Mouse (Mus musculus): ENCODE results near the gene Ap2a1. TPM values are rescaled to one million over a fixed set of nuclear protein-coding genes. Genes with fewer than 3 reads are reported as not detected.

The Ap2a1 gene
- polyA plus RNA-seq, 1 experiment, result 216 TPM

DNA sequence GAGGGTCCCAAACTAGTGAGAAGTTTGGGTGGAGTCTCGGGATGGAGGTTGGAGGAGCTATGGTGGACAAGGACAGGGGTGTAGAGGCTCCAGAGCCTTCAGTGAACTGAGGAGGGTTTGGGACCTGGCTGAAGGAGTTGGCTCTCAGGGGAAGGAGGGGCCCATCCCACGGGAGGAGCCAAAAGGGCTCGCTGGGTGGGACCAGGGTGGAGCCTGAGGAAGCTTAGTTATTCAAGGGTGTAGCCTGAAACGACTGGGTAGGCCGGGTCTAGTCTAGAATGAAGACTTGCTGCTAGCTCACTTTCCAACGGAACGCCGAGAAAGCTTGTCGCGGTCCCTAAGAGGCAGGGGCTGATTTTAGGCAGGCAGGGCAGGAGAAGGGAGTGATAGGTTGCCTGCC lies 22.7 kb upstream of the Ap2a1 start:
- 6% methylated on average over 10 of the region's 10 CpGs for WGBS
- TF ChIP-seq POLR2A (IDR thresholded peaks at IDR 0.05; ENCODE audit: borderline replicate concordance, insufficient read depth, low read length) (no peak), CTCF (IDR thresholded peaks at IDR 0.05; ENCODE audit: borderline replicate concordance, insufficient read depth, low read depth, low read length) (no peak)
- H3K27me3 ChIP-seq (ENCODE audit: control insufficient read depth, insufficient read depth, low read length), result no peaks in the 10 kb centered on the region
- H3K4me1 ChIP-seq (ENCODE audit: control insufficient read depth, insufficient read depth, low read length), result peaks cover 3% of the 10 kb centered on the region; the same call in 1 of the 2 replicates
- no peak for DNase-seq
- H3K4me3 ChIP-seq (replicated peaks; ENCODE audit: insufficient read depth, low read depth, low read length), result peak overlapping the region; percentile 47
- H3K27ac ChIP-seq (ENCODE audit: insufficient read depth, low read length), result no peak overlapping the region

DNA sequence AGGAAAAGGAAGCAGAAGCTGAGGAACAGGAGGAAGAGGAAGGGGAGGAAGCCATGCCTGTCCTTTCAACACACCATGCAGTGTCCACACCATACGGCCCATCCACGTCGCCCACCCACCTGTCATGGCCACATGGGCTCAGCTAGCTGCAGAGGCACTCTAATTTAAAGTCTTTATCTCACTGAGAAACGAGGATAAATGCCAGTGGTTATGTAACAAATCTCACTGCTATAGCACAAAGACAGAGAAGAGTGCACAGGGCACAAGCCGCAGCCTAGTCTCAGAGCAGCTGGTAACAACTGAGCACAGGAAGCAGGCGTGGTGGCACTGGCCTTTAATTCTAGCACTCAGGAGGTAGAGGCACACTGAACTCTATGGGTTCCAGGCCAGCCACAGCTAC lies 20.6 kb upstream of the Ap2a1 start:
- Histone ChIP-seq H3K27me3 (ENCODE audit: control insufficient read depth, insufficient read depth, low read length) (no peaks in the 10 kb centered on the region), H3K4me1 (ENCODE audit: control insufficient read depth, insufficient read depth, low read length) (peaks cover 3% of the 10 kb centered on the region; the same call in 1 of the 2 replicates), H3K4me3 (replicated peaks; ENCODE audit: insufficient read depth, low read depth, low read length) (no peak overlapping the region), H3K27ac (ENCODE audit: insufficient read depth, low read length) (no peak overlapping the region)
- TF ChIP-seq POLR2A (IDR thresholded peaks at IDR 0.05; ENCODE audit: borderline replicate concordance, insufficient read depth, low read length) (no peak), CTCF (IDR thresholded peaks at IDR 0.05; ENCODE audit: borderline replicate concordance, insufficient read depth, low read depth, low read length) (no peak)
- no peak for DNase-seq
- WGBS, result 64% methylated on average over 6 of the region's 6 CpGs

- no peaks in the 10 kb centered on the region for H3K4me1 ChIP-seq (ENCODE audit: control insufficient read depth, insufficient read depth, low read length)
- no peak within 1 kb of the TSS for H3K4me3 ChIP-seq (replicated peaks; ENCODE audit: insufficient read depth, low read depth, low read length)
- no peak within 1 kb of the TSS for H3K27ac ChIP-seq (ENCODE audit: insufficient read depth, low read length)
- TF ChIP-seq CTCF (IDR thresholded peaks at IDR 0.05; ENCODE audit: borderline replicate concordance, insufficient read depth, low read depth, low read length) (no peak), POLR2A (IDR thresholded peaks at IDR 0.05; ENCODE audit: borderline replicate concordance, insufficient read depth, low read length) (no peak)
- WGBS, result 59% methylated on average over 7 of the region's 7 CpGs
- H3K27me3 ChIP-seq (ENCODE audit: control insufficient read depth, insufficient read depth, low read length), result no peaks in the 10 kb centered on the region
- DNase-seq, result no peak
These were observed 13.6 kb upstream of the Ap2a1 start, which contains the start of gene Tsks for GRCm38 (mm10) chr7:44942904-44943303. Tsks (plus strand) TSS chr7:44943204.

DNA sequence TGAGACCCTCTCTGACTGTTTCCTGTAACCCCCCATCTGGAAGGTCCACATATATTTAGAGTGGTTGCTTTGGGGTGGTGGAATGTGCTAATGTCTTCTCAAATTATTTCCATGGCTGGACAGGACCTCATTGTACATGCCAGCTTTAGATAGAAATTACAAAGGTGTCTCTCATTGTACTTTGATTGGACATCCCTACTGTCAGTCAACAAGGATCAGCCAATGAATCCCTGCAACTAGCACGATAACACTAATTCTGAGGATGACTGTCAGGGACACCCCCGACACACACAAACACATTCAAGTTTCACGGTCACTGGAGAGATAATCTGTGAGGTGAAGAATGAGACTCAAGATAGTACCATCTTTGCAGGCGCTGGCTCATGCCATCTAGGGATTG lies 9.4 kb upstream of the Ap2a1 start:
- WGBS, result 93% methylated on average over 4 of the region's 4 CpGs
- DNase-seq, result no peak
- Histone ChIP-seq H3K4me1 (ENCODE audit: control insufficient read depth, insufficient read depth, low read length) (no peaks in the 10 kb centered on the region), H3K4me3 (replicated peaks; ENCODE audit: insufficient read depth, low read depth, low read length) (no peak overlapping the region), H3K27me3 (ENCODE audit: control insufficient read depth, insufficient read depth, low read length) (no peaks in the 10 kb centered on the region), H3K27ac (ENCODE audit: insufficient read depth, low read length) (no peak overlapping the region)
- TF ChIP-seq CTCF (IDR thresholded peaks at IDR 0.05; ENCODE audit: borderline replicate concordance, insufficient read depth, low read depth, low read length) (no peak), POLR2A (IDR thresholded peaks at IDR 0.05; ENCODE audit: borderline replicate concordance, insufficient read depth, low read length) (no peak)

GRCm38 (mm10) chr7:44928570-44928969 lies 726 bp downstream of the Ap2a1 start:
- TF ChIP-seq POLR2A (IDR thresholded peaks at IDR 0.05; ENCODE audit: borderline replicate concordance, insufficient read depth, low read length), result no peak
- peak overlapping the region; percentile 67 for H3K27ac ChIP-seq (ENCODE audit: insufficient read depth, low read length)
- peaks cover 10% of the 10 kb centered on the region for H3K4me1 ChIP-seq (ENCODE audit: control insufficient read depth, insufficient read depth, low read length)
- peak in 1 of 2 experiments; percentile 7 for DNase-seq
- WGBS, result 0% methylated on average over 1 of the region's 1 CpGs
- H3K4me3 ChIP-seq (replicated peaks; ENCODE audit: insufficient read depth, low read depth, low read length), result peak overlapping the region; percentile 76
- no peaks in the 10 kb centered on the region for H3K27me3 ChIP-seq (ENCODE audit: control insufficient read depth, insufficient read depth, low read length)

DNA sequence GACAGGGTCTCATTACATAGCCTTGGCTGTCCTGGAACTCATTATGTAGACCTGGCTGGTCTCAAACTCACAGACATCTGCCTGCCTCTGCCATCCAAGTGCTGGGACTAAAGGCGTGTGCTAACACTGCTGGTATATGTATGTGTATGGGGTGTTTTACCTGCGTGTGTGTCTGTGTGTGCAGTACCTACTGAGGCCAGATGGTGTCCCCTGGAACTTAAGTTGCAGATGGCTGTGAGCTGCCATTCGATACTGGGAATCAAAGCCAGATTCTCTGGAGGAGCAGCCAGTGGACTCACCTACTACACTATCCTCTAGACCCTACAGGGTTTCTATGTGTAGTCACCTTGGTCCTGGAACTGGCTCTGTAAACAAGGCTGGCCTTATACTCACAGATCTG lies 3.8 kb downstream of the Ap2a1 start:
- DNase-seq, result peak in 1 of 2 experiments; percentile 38
- 41% methylated on average over 3 of the region's 3 CpGs for whole genome bisulfite sequencing

DNA sequence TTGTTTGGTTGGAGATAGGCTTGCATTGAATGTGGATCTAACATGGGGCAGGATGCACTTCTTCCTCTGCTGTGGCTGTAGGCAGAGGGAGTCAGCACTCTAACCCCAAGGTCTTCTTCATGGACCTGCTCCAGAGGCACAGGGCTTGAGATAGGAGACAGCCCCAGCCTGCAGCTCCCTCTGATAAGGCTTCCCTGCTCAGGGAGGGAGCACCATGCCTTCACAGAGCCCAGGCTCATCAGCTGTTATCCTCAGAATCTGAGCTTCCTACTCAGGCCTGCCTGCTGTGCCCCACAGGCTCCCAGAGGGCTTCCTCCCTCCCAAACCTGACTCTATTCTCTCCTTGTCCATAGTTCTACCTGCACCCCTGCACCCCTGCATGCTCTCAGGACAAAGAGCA lies 6.8 kb downstream of the Ap2a1 start:
- no peak for TF ChIP-seq POLR2A (IDR thresholded peaks at IDR 0.05; ENCODE audit: borderline replicate concordance, insufficient read depth, low read length)
- H3K27ac ChIP-seq (ENCODE audit: insufficient read depth, low read length), result no peak overlapping the region
- no peaks in the 10 kb centered on the region for H3K27me3 ChIP-seq (ENCODE audit: control insufficient read depth, insufficient read depth, low read length)
- H3K4me1 ChIP-seq (ENCODE audit: control insufficient read depth, insufficient read depth, low read length), result peaks cover 18% of the 10 kb centered on the region
- H3K4me3 ChIP-seq (replicated peaks; ENCODE audit: insufficient read depth, low read depth, low read length), result no peak overlapping the region
- DNase-seq, result peak in 1 of 2 experiments; percentile 7

More for the DNA sequence above, 3.8 kb downstream of the Ap2a1 start:
- Histone ChIP-seq H3K27me3 (ENCODE audit: control insufficient read depth, insufficient read depth, low read length) (no peaks in the 10 kb centered on the region), H3K4me1 (ENCODE audit: control insufficient read depth, insufficient read depth, low read length) (peaks cover 10% of the 10 kb centered on the region), H3K27ac (ENCODE audit: insufficient read depth, low read length) (no peak overlapping the region), H3K4me3 (replicated peaks; ENCODE audit: insufficient read depth, low read depth, low read length) (no peak overlapping the region)
- TF ChIP-seq POLR2A (IDR thresholded peaks at IDR 0.05; ENCODE audit: borderline replicate concordance, insufficient read depth, low read length) (no peak), CTCF (IDR thresholded peaks at IDR 0.05; ENCODE audit: borderline replicate concordance, insufficient read depth, low read depth, low read length) (peak; percentile 63)

DNA sequence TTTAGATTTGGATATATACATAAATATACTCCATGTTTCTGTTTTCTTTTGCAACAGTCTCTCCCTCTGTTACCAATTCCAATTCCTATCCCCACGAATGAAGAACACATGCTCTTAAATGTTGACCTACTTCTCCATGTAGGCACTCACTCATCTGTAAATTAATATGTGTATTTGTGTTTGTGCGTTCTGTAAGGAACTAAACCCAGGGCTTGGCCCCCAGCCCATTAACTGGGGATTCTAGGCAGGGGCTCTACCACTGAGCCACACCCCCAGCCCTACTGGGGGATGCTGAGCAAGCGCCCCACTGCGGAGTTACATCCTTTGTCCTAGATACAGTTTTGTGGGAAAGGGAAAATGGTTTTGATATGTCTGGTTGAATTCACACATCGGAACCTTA lies 10.2 kb downstream of the Ap2a1 start:
- Histone ChIP-seq H3K27me3 (ENCODE audit: control insufficient read depth, insufficient read depth, low read length) (no peaks in the 10 kb centered on the region), H3K4me3 (replicated peaks; ENCODE audit: insufficient read depth, low read depth, low read length) (no peak overlapping the region), H3K27ac (ENCODE audit: insufficient read depth, low read length) (peak overlapping the region; percentile 55; the same call in 1 of the 2 replicates), H3K4me1 (ENCODE audit: control insufficient read depth, insufficient read depth, low read length) (peaks cover 13% of the 10 kb centered on the region)
- DNase-seq, result no peak
- no peak for TF ChIP-seq POLR2A (IDR thresholded peaks at IDR 0.05; ENCODE audit: borderline replicate concordance, insufficient read depth, low read length)
- no peak for TF ChIP-seq CTCF (IDR thresholded peaks at IDR 0.05; ENCODE audit: borderline replicate concordance, insufficient read depth, low read depth, low read length)
- 34% methylated on average over 5 of the region's 5 CpGs for WGBS
